Mouse (Mus musculus) midbrain, embryonic 15.5 days (tissue): ENCODE data around the gene Ldb2. TPM values are rescaled to one million over a fixed set of nuclear protein-coding genes. Genes with fewer than 3 reads are reported as not detected.

ENCODE experiments used
- ATAC-seq: fragments of 200-750 bp; cut with Nextera tagmentation; replicated peaks from 2 replicates; pipeline ENCODE4 v1.8.0; 2017; ENCODE audit warnings: moderate TSS enrichment
- H3K27ac ChIP-seq: fragments of 300-500 bp; sonication (generic); 2 replicates; pipeline ENCODE4 v1.5.1; 2015; ENCODE audit warnings: mild to moderate bottlenecking, inconsistent platforms
- H3K27me3 ChIP-seq: fragments of 300-500 bp; sonication (generic); replicated peaks from 2 replicates; pipeline ENCODE4 v1.6.1; 2015; ENCODE audit warnings: inconsistent platforms
- H3K36me3 ChIP-seq: fragments of 300-500 bp; sonication (generic); replicated peaks from 2 replicates; pipeline ENCODE4 v1.6.1; 2015; ENCODE audit warnings: inconsistent platforms
- H3K4me1 ChIP-seq: fragments of 300-500 bp; sonication (generic); 2 replicates; pipeline ENCODE4 v1.6.1; 2015; ENCODE audit warnings: inconsistent platforms
- H3K4me2 ChIP-seq: fragments of 300-500 bp; sonication (generic); 2 replicates; pipeline ENCODE4 v1.6.1; 2015; ENCODE audit warnings: inconsistent platforms, mild to moderate bottlenecking, moderate library complexity
- H3K4me3 ChIP-seq: fragments of 300-500 bp; sonication (generic); 2 replicates; pipeline ENCODE4 v1.5.1; 2015; ENCODE audit warnings: mild to moderate bottlenecking, inconsistent platforms
- H3K9ac ChIP-seq: fragments of 300-500 bp; sonication (generic); 2 replicates; pipeline ENCODE4 v1.6.1; 2015; ENCODE audit warnings: mild to moderate bottlenecking, inconsistent platforms
- H3K9me3 ChIP-seq: fragments of 300-500 bp; sonication (generic); 2 replicates; pipeline ENCODE4 v1.6.1; 2016; ENCODE audit warnings: inconsistent platforms
- WGBS: fragments of 180-500 bp; shearing (Covaris S2); methylation state at CpG from one replicate; pipeline ENCODE4 v1.1.7; 2015; ENCODE audit warnings: mixed read lengths; 5-methylcytosine and 5-hydroxymethylcytosine counted together
- polyA plus RNA-seq: library from polyadenylated mRNA; unstranded; fragments of >200 nt; fragmentation: Nextera tagmentation; extraction: Ambion mirVana; gene quantifications from 2 replicates; pipeline ENCODE4 v1.2.1, GENCODE M21; 2015

Gene Ldb2
- polyA plus RNA-seq, 1 experiment from 2014 or later = 81.0 TPM

DNA sequence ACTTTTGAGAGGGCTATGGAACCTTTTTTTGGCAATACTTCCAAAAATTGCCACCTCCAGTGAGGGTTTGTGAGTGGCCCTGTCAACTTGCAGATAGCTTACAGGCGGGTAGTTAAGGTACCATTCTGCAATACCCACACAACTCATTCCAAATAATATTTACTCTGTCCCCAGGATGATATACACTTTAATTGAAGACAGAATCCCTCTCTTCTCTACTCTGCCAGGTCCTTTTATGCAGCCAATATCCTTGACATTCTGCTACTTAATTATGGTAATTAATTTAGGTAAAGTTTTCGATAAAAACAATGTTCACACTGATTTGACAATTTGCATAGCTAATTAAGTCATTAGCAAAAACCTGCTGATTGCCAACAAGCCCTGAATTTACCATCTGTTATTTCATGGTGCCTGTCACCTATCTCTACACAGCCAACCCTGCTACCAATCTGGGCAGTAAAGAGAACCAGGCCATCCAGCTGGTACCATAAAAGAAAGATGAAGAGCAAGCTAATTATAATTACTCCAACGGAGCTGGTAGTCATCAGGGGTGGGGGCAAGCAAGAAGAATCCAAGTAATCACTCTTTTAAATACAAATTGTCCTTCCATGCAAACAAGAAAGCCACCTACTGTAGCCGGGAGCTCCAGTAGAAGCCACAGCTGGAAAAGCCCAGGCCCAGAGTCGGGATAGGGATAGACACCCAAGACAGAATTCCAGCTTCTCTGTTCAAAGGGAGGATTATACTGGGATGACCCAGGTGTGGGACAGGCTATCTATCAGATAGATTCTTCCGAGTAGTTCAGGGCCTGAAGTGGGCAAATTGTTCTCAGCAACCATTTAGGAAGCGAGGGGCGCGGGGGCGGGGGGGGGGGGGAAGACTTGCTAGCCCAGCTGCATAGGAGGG lies 325.4 kb downstream of the Ldb2 start:
- 79% methylated on average over 10 of the region's 10 CpGs for WGBS

DNA sequence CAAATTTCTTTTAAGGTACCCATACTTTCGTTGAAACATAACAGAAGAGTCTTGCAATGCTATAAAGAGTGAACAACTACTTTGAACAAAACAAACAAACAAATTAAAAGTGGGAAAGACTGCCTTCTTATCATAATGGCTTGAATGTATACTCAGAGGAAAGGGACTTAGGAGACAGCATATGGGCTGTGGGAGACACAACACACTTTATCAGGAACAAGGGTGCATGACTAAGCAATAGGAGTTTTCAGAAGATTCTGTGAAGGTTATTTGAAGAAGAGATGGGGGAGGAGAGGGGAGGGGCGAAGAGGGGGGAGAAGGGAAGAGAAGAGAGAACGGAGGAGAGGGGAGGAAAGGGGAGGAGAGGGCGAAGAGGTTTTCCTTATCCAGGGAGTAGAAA lies 334.2 kb downstream of the Ldb2 start:
- 86% methylated on average over 4 of the region's 4 CpGs for WGBS
- ATAC-seq = no peak
- H3K4me2 ChIP-seq = no peak overlapping the region
- H3K36me3 ChIP-seq = no peaks in the 10 kb centered on the region
- H3K9ac ChIP-seq = no peak overlapping the region
- H3K27me3 ChIP-seq = no peaks in the 10 kb centered on the region
- H3K4me1 ChIP-seq = no peaks in the 10 kb centered on the region
- H3K27ac ChIP-seq = no peak overlapping the region
- no peak overlapping the region for H3K4me3 ChIP-seq
- H3K9me3 ChIP-seq = no peaks in the 10 kb centered on the region

More for the DNA sequence above, 325.4 kb downstream of the Ldb2 start:
- no peak overlapping the region for H3K27ac ChIP-seq
- no peaks in the 10 kb centered on the region for H3K9me3 ChIP-seq
- no peak overlapping the region for H3K4me3 ChIP-seq
- H3K27me3 ChIP-seq = no peaks in the 10 kb centered on the region
- no peaks in the 10 kb centered on the region for H3K4me1 ChIP-seq
- ATAC-seq = peak; percentile 66; the same call in 1 of the 2 replicates
- H3K4me2 ChIP-seq = no peak overlapping the region
- H3K36me3 ChIP-seq = no peaks in the 10 kb centered on the region
- no peak overlapping the region for H3K9ac ChIP-seq
